Mouse (Mus musculus) myocyte (in vitro differentiated cells): Measurements from ENCODE around the gene Vsig10. TPM values are rescaled to one million over a fixed set of nuclear protein-coding genes. Genes with fewer than 3 reads are reported as not detected.

Experiments used
- H3K27me3 ChIP-seq: one replicate; pipeline ENCODE4 v1.6.1; 2011; ENCODE audit not compliant: control insufficient read depth, insufficient read depth, insufficient read length
- H3K36me3 ChIP-seq: one replicate; pipeline ENCODE4 v1.6.1; 2011; ENCODE audit not compliant: control insufficient read depth, insufficient read depth
- H3K4me2 ChIP-seq: one replicate; pipeline ENCODE4 v1.6.1; 2011; ENCODE audit warnings: low read depth, control low read depth
- H3K4me3 ChIP-seq: one replicate; pipeline ENCODE4 v1.5.1; 2011; ENCODE audit warnings: mild to moderate bottlenecking, control low read depth, moderate library complexity
- H3K79me2 ChIP-seq: one replicate; pipeline ENCODE4 v1.6.1; 2011; ENCODE audit not compliant: control insufficient read depth, insufficient read depth
- H3ac ChIP-seq: one replicate; pipeline ENCODE4 v1.6.1; 2011; ENCODE audit not compliant: control insufficient read depth, insufficient read length
- CEBPB ChIP-seq: IDR thresholded peaks from 2 replicates; pipeline ENCODE4 v1.6.1; 2011; ENCODE audit warnings: mild to moderate bottlenecking, moderate library complexity; ENCODE audit not compliant: poor library complexity, insufficient read depth, severe bottlenecking
- E2F4 ChIP-seq: IDR thresholded peaks from one replicate; pipeline ENCODE4 v1.6.1; 2011; ENCODE audit warnings: mild to moderate bottlenecking, control low read depth, moderate library complexity; ENCODE audit not compliant: insufficient read depth
- MAX ChIP-seq: IDR thresholded peaks from one replicate; pipeline ENCODE4 v1.6.1; 2011; ENCODE audit warnings: low read depth, mild to moderate bottlenecking, control low read depth
- MYOD1 ChIP-seq, 3 experiments: IDR thresholded peaks; one replicate each; pipeline ENCODE4 v1.6.1; 2011; ENCODE audit warnings: control low read depth in 2 of 3, low read depth in 2 of 3, mild to moderate bottlenecking in 2 of 3, moderate library complexity in 1 of 3; ENCODE audit not compliant: insufficient read length in 2 of 3, control insufficient read depth in 1 of 3
- MYOG ChIP-seq, 3 experiments: IDR thresholded peaks; one replicate each; pipeline ENCODE4 v1.6.1; 2011; ENCODE audit warnings: control low read depth in 2 of 3, low read depth in 2 of 3, mild to moderate bottlenecking in 2 of 3; ENCODE audit not compliant: insufficient read length in 2 of 3, control insufficient read depth in 1 of 3, insufficient read depth in 1 of 3
- POLR2A ChIP-seq: IDR thresholded peaks from one replicate; pipeline ENCODE4 v1.6.1; 2011; ENCODE audit warnings: low read depth, mild to moderate bottlenecking, control low read depth, moderate library complexity; ENCODE audit not compliant: insufficient read length
- POLR2AphosphoS2 ChIP-seq: IDR thresholded peaks from one replicate; pipeline ENCODE4 v1.6.1; 2011; ENCODE audit warnings: low read depth, control low read depth; ENCODE audit not compliant: insufficient read length
- REST ChIP-seq: IDR thresholded peaks from one replicate; pipeline ENCODE4 v1.6.1; 2011; ENCODE audit warnings: mild to moderate bottlenecking, control low read depth, moderate library complexity; ENCODE audit not compliant: insufficient read depth, insufficient read length
- SRF ChIP-seq: IDR thresholded peaks from one replicate; pipeline ENCODE4 v1.6.1; 2011; ENCODE audit warnings: low read depth; ENCODE audit not compliant: control insufficient read depth, insufficient read length
- TCF12 ChIP-seq: IDR thresholded peaks from one replicate; pipeline ENCODE4 v1.6.1; 2011; ENCODE audit warnings: mild to moderate bottlenecking, control low read depth; ENCODE audit not compliant: poor library complexity, insufficient read depth, severe bottlenecking
- TCF3 ChIP-seq: IDR thresholded peaks from one replicate; pipeline ENCODE4 v1.6.1; 2011; ENCODE audit warnings: low read depth, control low read depth; ENCODE audit not compliant: insufficient read length
- USF1 ChIP-seq: IDR thresholded peaks from one replicate; pipeline ENCODE4 v1.6.1; 2011; ENCODE audit warnings: low read depth, mild to moderate bottlenecking, control low read depth, moderate library complexity
- polyA plus RNA-seq: library from polyadenylated mRNA; unstranded; fragments of >200 nt; fragmentation: generic; extraction: Trizol; gene quantifications from one replicate; pipeline ENCODE4 v1.2.1, GENCODE M21; 2012; ENCODE audit warnings: missing spikeins

The Vsig10 gene
- polyA plus RNA-seq, 1 experiment: 2.2 TPM

DNA sequence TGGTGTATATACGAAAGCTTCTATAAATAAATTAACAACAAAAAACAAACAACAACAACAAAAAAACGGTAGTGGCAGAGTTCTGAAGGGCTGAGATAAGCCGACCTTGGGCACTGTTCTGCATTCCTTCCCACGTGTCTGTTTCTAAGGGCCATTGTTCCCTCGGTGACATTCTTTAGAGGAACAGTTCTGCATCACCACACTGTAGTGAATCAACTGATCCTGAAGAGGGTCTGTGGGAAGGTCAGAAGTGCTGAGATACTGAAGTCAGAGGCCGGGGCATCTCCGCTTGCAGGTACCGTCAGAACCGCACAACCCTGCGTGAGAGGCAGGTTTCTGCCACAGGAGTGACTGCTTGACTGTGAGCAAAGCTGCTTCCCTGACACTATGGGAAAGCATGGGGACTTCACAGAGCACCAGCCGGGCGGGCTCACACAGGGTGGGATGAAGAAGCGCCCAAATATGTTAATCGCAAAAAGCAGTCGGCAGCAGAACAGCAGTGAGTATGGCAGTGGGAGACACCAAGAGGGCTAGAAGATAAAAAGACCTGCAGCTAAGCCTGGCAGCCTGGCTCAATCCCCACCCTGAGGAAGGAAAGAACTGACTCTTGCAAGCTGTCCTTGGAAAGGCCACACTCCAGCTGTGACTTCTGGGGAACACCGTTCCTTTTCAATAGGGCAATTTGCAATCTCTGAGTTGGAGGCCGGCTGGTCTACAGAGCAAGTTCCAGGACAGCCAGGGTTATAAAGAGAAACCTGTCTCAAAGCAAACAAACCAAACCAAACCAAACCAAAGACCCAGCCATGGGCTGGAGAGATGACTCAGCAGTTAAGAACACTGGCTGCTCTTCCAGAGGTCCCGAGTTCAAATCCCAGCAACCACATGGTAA, 14.9 kb upstream of the Vsig10 start:
- Histone ChIP-seq H3ac (no peak overlapping the region), H3K36me3 (no peaks in the 10 kb centered on the region), H3K79me2 (no peaks in the 10 kb centered on the region), H3K4me2 (no peak overlapping the region), H3K4me3 (no peak overlapping the region), H3K27me3 (no peaks in the 10 kb centered on the region)
- no peak for TF ChIP-seq SRF
- no peak for TF ChIP-seq USF1
- no peak for TF ChIP-seq MYOG (IDR thresholded peaks at IDR 0.05; ENCODE audit: control insufficient read depth in 1 of 3, insufficient read depth in 1 of 3, insufficient read length in 2 of 3, low read depth in 2 of 3)
- TF ChIP-seq POLR2AphosphoS2: no peak
- TF ChIP-seq REST: no peak
- no peak for TF ChIP-seq MYOD1 (IDR thresholded peaks at IDR 0.05; ENCODE audit: control insufficient read depth in 1 of 3, insufficient read length in 2 of 3, low read depth in 2 of 3)
- TF ChIP-seq TCF12: no peak
- no peak for TF ChIP-seq MAX
- no peak for TF ChIP-seq E2F4
- TF ChIP-seq TCF3: no peak
- TF ChIP-seq CEBPB: no peak
- no peak for TF ChIP-seq POLR2A

DNA sequence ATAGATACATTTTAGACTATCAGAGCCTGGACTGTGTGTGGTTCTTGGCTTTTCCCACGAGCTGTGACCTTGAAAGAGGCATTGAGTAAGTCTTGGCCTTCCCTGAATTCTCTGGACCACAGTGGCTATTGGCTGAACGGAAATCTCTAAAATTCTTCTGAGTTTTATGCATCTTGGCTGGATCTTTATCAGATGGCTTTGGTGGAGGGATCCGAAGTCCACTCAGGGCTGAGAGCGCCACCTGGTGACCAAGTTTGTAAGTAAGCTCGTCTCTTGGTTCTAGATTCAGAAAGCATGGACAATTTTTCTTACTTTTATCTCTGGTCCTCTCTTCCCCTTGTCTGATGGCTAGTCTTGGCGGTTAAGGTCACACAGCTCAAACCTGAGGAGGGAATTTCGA, 13.9 kb upstream of the Vsig10 start:
- no peaks in the 10 kb centered on the region for H3K79me2 ChIP-seq
- H3K4me3 ChIP-seq: no peak overlapping the region
- H3ac ChIP-seq: no peak overlapping the region
- H3K4me2 ChIP-seq: no peak overlapping the region
- no peaks in the 10 kb centered on the region for H3K36me3 ChIP-seq
- no peaks in the 10 kb centered on the region for H3K27me3 ChIP-seq
- no peak for TF ChIP-seq REST
- TF ChIP-seq MYOD1 (IDR thresholded peaks at IDR 0.05; ENCODE audit: control insufficient read depth in 1 of 3, insufficient read length in 2 of 3, low read depth in 2 of 3): no peak
- no peak for TF ChIP-seq POLR2AphosphoS2
- no peak for TF ChIP-seq SRF
- TF ChIP-seq MYOG (IDR thresholded peaks at IDR 0.05; ENCODE audit: control insufficient read depth in 1 of 3, insufficient read depth in 1 of 3, insufficient read length in 2 of 3, low read depth in 2 of 3): no peak
- no peak for TF ChIP-seq POLR2A
- no peak for TF ChIP-seq CEBPB
- TF ChIP-seq USF1: no peak
- TF ChIP-seq TCF3: no peak
- no peak for TF ChIP-seq E2F4
- no peak for TF ChIP-seq MAX
- no peak for TF ChIP-seq TCF12

DNA sequence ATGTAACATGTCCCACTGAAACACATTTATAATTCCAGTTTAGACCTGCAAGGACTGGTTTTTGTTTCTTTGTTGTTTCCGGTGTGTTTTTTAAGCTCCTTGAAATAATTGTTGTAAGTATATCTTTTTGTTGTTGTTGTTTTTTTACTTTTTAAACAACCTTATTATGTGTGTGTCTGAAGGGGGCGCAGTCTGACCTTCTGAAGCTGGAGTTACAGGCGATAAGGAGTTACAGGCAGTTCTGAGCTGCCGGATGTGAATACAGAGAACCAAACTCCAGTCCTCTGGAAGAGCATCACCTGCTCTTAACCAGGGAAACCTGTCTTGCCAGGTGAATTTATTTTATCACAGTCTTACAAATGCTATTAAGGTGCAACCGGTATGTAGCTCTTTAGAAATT, 13.1 kb upstream of the Vsig10 start:
- no peak overlapping the region for H3K4me3 ChIP-seq
- TF ChIP-seq TCF12: no peak
- TF ChIP-seq MYOG (IDR thresholded peaks at IDR 0.05; ENCODE audit: control insufficient read depth in 1 of 3, insufficient read depth in 1 of 3, insufficient read length in 2 of 3, low read depth in 2 of 3): no peak
- no peak for TF ChIP-seq E2F4
- no peak for TF ChIP-seq MYOD1 (IDR thresholded peaks at IDR 0.05; ENCODE audit: control insufficient read depth in 1 of 3, insufficient read length in 2 of 3, low read depth in 2 of 3)
- no peak for TF ChIP-seq REST
- TF ChIP-seq TCF3: no peak
- H3K79me2 ChIP-seq: no peaks in the 10 kb centered on the region
- H3K36me3 ChIP-seq: no peaks in the 10 kb centered on the region
- H3K27me3 ChIP-seq: no peaks in the 10 kb centered on the region
- H3ac ChIP-seq: no peak overlapping the region
- no peak overlapping the region for H3K4me2 ChIP-seq

DNA sequence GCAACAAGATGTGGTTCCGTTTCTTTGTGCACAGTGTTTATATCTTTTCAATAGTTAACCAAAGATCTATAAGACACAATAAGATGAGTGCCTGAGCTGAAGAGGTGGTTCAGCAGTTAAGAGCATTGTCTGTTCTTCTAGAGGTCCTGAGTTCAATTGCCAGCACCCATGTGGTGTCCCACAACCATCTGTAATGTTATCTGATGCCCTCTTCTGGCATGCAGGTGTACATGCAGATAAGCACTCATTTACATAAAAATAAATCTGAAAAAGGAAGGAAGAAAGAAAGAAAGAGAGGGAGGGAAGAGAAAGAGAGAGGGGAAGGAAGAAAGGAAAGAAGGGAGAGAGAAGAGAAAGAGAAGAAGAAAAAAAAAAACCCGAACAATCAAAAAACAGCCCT, 12.1 kb upstream of the Vsig10 start:
- Histone ChIP-seq H3K4me3 (no peak overlapping the region), H3K27me3 (no peaks in the 10 kb centered on the region), H3K79me2 (no peaks in the 10 kb centered on the region), H3K36me3 (no peaks in the 10 kb centered on the region), H3ac (no peak overlapping the region), H3K4me2 (no peak overlapping the region)
- TF ChIP-seq CEBPB: no peak
- no peak for TF ChIP-seq MAX
- TF ChIP-seq POLR2AphosphoS2: no peak
- no peak for TF ChIP-seq TCF12
- TF ChIP-seq REST: no peak
- no peak for TF ChIP-seq USF1

DNA sequence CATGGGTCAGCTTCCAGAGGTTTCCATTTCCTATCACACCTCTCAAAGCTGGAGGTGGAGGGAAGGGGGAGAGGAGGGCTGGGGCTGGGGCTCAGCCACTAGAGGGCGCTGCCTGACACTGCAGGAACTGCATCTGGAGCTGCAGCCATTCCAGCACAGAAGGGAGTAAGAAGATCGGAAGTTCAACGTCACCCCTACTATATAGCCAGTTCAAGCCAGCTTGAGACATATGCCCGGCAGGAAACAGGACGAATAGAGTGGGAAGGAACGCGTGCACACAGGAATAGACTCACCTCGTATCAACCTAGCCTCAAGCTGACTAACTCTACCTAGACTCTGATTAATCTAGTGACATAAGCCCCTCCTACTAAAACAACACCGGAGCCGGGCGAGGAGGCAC, 11.2 kb upstream of the Vsig10 start:
- no peaks in the 10 kb centered on the region for H3K79me2 ChIP-seq
- no peak overlapping the region for H3K4me2 ChIP-seq
- no peaks in the 10 kb centered on the region for H3K36me3 ChIP-seq
- no peak overlapping the region for H3K4me3 ChIP-seq
- no peaks in the 10 kb centered on the region for H3K27me3 ChIP-seq
- H3ac ChIP-seq: no peak overlapping the region
- TF ChIP-seq E2F4 (no peak), SRF (no peak), MYOD1 (IDR thresholded peaks at IDR 0.05; ENCODE audit: control insufficient read depth in 1 of 3, insufficient read length in 2 of 3, low read depth in 2 of 3) (no peak), POLR2AphosphoS2 (no peak), MAX (no peak), USF1 (no peak), MYOG (IDR thresholded peaks at IDR 0.05; ENCODE audit: control insufficient read depth in 1 of 3, insufficient read depth in 1 of 3, insufficient read length in 2 of 3, low read depth in 2 of 3) (no peak), CEBPB (no peak), REST (no peak)
